Mouse (Mus musculus): ENCODE results near the gene Capn2. TPM values are rescaled to one million over a fixed set of nuclear protein-coding genes. Genes with fewer than 3 reads are reported as not detected.

Capn2 gene
- polyA plus RNA-seq (2012; fragmentation: generic; extraction: Trizol): 148 TPM

DNA sequence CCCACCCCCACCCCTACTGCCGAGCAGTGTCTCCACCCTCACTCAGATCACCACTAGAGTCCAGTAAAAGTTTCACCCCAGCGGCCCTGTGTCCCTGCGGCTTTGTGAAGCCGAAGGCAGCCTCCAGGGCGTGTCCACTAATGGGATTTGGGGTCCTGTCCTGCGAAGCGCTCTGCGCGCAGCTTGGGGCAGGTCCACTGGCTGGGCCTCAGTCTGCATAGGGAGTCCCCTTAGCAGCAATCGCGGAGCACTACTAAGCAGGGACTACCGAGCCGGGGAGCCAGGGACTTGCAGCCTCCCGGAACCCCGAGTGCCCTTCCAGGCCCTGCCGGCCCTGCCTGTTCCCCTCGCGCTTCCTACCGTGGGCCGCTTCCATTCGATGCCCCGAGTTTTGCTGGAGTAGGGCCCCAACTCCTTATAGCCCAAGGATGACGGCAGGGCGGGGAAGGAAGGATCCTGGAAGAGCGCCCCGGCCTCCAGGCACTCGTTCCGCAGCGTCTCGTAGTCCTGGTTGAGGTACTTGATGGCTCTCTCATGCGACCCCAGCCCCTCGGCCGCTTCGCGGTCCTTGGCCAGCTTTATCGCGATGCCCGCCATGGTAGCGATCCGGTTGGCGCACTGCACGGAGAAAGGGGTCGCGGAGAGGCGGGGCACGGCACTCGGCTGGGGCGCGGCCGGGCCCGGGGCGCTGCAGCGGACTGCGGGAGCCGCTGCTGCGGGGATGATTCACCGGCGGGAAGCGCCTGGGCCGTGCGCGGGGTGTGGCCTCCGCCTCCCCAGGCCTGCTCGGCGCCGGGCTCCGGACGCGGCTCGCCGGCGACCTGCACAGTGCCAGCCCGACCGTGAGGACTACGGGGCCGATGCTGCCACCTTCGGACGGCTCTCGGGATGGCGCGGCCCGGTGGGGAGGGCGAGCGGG, at the start of gene Capn2:
Capn2 (minus strand) TSS at position 851 of the 919 bp plus-strand sequence.
- H3K79me2 ChIP-seq (ENCODE audit: control insufficient read depth, insufficient read depth): peaks cover 49% of the 10 kb centered on the region
- peak within 1 kb of the TSS; percentile 100 for H3K4me2 ChIP-seq (ENCODE audit: low read depth)
- H3K4me3 ChIP-seq: peak within 1 kb of the TSS; percentile 88
- peak in 2 of 3 experiments; percentile 20 to 57 for TF ChIP-seq MYOG (IDR thresholded peaks at IDR 0.05; ENCODE audit: control insufficient read depth in 1 of 3, insufficient read depth in 1 of 3, insufficient read length in 2 of 3, low read depth in 2 of 3)
- TF ChIP-seq E2F4 (IDR thresholded peaks at IDR 0.05; ENCODE audit: insufficient read depth): no peak
- no peak for TF ChIP-seq SRF (IDR thresholded peaks at IDR 0.05; ENCODE audit: control insufficient read depth, insufficient read length, low read depth)
- peak; percentile 72 for TF ChIP-seq POLR2AphosphoS2 (IDR thresholded peaks at IDR 0.05; ENCODE audit: insufficient read length, low read depth)
- TF ChIP-seq TCF3 (IDR thresholded peaks at IDR 0.05; ENCODE audit: insufficient read length, low read depth): peak; percentile 14
- no peak for TF ChIP-seq TCF12 (IDR thresholded peaks at IDR 0.05; ENCODE audit: insufficient read depth, poor library complexity, severe bottlenecking)
- TF ChIP-seq CEBPB (IDR thresholded peaks at IDR 0.05; ENCODE audit: insufficient read depth, poor library complexity, severe bottlenecking): no peak
- TF ChIP-seq POLR2A (IDR thresholded peaks at IDR 0.05; ENCODE audit: insufficient read length, low read depth): peak; percentile 61
- TF ChIP-seq MYOD1 (IDR thresholded peaks at IDR 0.05; ENCODE audit: control insufficient read depth in 1 of 3, insufficient read length in 2 of 3, low read depth in 2 of 3): peak in 2 of 3 experiments; percentile 8 to 61
- no peak for TF ChIP-seq REST (IDR thresholded peaks at IDR 0.05; ENCODE audit: insufficient read depth, insufficient read length)
- TF ChIP-seq MAX (IDR thresholded peaks at IDR 0.05; ENCODE audit: low read depth): no peak
- TF ChIP-seq USF1 (IDR thresholded peaks at IDR 0.05; ENCODE audit: low read depth): no peak
- H3K36me3 ChIP-seq (ENCODE audit: control insufficient read depth, insufficient read depth): peaks cover 6% of the 10 kb centered on the region
- no peaks in the 10 kb centered on the region for H3K27me3 ChIP-seq (ENCODE audit: control insufficient read depth, insufficient read depth, insufficient read length)
- peak within 1 kb of the TSS; percentile 56 for H3ac ChIP-seq (ENCODE audit: control insufficient read depth, insufficient read length)

DNA sequence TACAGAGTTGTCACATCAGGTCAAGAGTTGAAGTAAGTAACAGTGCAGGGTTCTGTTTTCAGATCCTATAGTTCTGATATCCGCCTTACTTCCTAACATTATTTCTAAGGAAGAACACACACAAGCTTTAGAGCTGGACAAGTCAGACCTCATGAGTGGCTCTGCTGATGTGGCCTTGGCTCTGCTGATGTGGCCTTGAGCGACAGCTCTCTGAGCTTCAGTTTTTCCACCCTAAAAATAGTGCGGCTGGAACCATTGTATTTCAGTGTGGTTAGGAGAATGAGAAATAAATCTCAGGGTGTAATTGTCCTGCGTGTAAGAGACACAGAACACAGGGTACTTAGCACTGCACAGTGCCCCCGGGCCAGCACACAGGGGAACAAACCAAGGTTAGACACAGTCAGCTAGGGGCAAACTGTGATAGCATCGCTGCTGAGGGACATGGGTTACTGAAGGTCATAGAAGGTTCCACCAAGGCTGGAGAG, 48.0 kb upstream of the Capn2 start:
- H3K27me3 ChIP-seq (ENCODE audit: control insufficient read depth, insufficient read depth, insufficient read length): no peaks in the 10 kb centered on the region
- H3K4me2 ChIP-seq (ENCODE audit: low read depth): no peak overlapping the region
- no peak overlapping the region for H3K4me3 ChIP-seq
- H3K79me2 ChIP-seq (ENCODE audit: control insufficient read depth, insufficient read depth): no peaks in the 10 kb centered on the region
- TF ChIP-seq USF1 (IDR thresholded peaks at IDR 0.05; ENCODE audit: low read depth): no peak
- no peak for TF ChIP-seq MYOD1 (IDR thresholded peaks at IDR 0.05; ENCODE audit: control insufficient read depth in 1 of 3, insufficient read length in 2 of 3, low read depth in 2 of 3)
- no peak for TF ChIP-seq POLR2A (IDR thresholded peaks at IDR 0.05; ENCODE audit: insufficient read length, low read depth)
- no peak for TF ChIP-seq MYOG (IDR thresholded peaks at IDR 0.05; ENCODE audit: control insufficient read depth in 1 of 3, insufficient read depth in 1 of 3, insufficient read length in 2 of 3, low read depth in 2 of 3)
- TF ChIP-seq POLR2AphosphoS2 (IDR thresholded peaks at IDR 0.05; ENCODE audit: insufficient read length, low read depth): no peak
- no peak overlapping the region for H3ac ChIP-seq (ENCODE audit: control insufficient read depth, insufficient read length)
- no peaks in the 10 kb centered on the region for H3K36me3 ChIP-seq (ENCODE audit: control insufficient read depth, insufficient read depth)

DNA sequence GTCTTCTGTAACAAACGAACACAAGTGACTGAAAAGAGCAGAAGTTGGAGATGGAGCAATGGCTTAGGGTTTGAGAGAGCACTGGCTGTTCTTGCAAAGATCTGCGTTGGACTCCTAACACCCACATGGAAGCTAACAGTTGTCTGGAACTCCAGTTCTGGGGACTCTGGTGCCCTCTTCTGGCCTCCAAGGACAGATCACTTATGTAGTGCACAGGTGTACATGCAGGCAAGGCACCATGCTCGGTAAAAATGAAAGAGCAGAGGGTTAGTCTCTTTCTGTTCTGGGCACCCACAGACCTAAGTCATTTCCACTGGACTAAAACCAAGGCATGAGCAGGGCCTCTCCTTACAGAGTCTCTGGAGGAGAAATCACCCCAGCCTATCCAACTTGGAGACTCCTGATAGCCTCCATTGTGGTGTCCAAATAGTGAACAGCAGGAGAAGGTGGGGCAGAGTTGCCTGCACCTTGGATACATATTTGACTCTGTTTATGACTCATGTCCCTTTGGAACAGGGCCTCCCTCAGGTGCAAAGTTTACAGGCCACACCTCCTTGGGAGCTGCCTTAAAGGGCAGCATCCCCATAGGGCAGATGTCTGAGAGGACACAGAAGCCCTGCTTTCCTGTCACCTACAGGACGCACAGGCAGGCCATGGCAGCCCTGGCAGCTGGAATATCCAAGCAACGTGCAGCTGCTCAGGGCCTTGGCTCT, 47.2 kb upstream of the Capn2 start, which contains the start of gene Capn8:
Capn8 (plus strand) TSS at position 600 of the 713 bp plus-strand sequence.
- H3ac ChIP-seq (ENCODE audit: control insufficient read depth, insufficient read length): no peak within 1 kb of the TSS
- H3K36me3 ChIP-seq (ENCODE audit: control insufficient read depth, insufficient read depth): no peaks in the 10 kb centered on the region
- TF ChIP-seq USF1 (IDR thresholded peaks at IDR 0.05; ENCODE audit: low read depth): no peak
- TF ChIP-seq MYOG (IDR thresholded peaks at IDR 0.05; ENCODE audit: control insufficient read depth in 1 of 3, insufficient read depth in 1 of 3, insufficient read length in 2 of 3, low read depth in 2 of 3): no peak
- no peak for TF ChIP-seq TCF3 (IDR thresholded peaks at IDR 0.05; ENCODE audit: insufficient read length, low read depth)
- no peak for TF ChIP-seq MAX (IDR thresholded peaks at IDR 0.05; ENCODE audit: low read depth)
- TF ChIP-seq TCF12 (IDR thresholded peaks at IDR 0.05; ENCODE audit: insufficient read depth, poor library complexity, severe bottlenecking): no peak
- no peak for TF ChIP-seq POLR2A (IDR thresholded peaks at IDR 0.05; ENCODE audit: insufficient read length, low read depth)
- no peak for TF ChIP-seq POLR2AphosphoS2 (IDR thresholded peaks at IDR 0.05; ENCODE audit: insufficient read length, low read depth)
- TF ChIP-seq REST (IDR thresholded peaks at IDR 0.05; ENCODE audit: insufficient read depth, insufficient read length): no peak
- TF ChIP-seq MYOD1 (IDR thresholded peaks at IDR 0.05; ENCODE audit: control insufficient read depth in 1 of 3, insufficient read length in 2 of 3, low read depth in 2 of 3): no peak
- no peak for TF ChIP-seq CEBPB (IDR thresholded peaks at IDR 0.05; ENCODE audit: insufficient read depth, poor library complexity, severe bottlenecking)
- TF ChIP-seq E2F4 (IDR thresholded peaks at IDR 0.05; ENCODE audit: insufficient read depth): no peak
- TF ChIP-seq SRF (IDR thresholded peaks at IDR 0.05; ENCODE audit: control insufficient read depth, insufficient read length, low read depth): no peak
- H3K4me2 ChIP-seq (ENCODE audit: low read depth): no peak within 1 kb of the TSS
- H3K4me3 ChIP-seq: no peak within 1 kb of the TSS
- no peaks in the 10 kb centered on the region for H3K79me2 ChIP-seq (ENCODE audit: control insufficient read depth, insufficient read depth)
- no peaks in the 10 kb centered on the region for H3K27me3 ChIP-seq (ENCODE audit: control insufficient read depth, insufficient read depth, insufficient read length)

DNA sequence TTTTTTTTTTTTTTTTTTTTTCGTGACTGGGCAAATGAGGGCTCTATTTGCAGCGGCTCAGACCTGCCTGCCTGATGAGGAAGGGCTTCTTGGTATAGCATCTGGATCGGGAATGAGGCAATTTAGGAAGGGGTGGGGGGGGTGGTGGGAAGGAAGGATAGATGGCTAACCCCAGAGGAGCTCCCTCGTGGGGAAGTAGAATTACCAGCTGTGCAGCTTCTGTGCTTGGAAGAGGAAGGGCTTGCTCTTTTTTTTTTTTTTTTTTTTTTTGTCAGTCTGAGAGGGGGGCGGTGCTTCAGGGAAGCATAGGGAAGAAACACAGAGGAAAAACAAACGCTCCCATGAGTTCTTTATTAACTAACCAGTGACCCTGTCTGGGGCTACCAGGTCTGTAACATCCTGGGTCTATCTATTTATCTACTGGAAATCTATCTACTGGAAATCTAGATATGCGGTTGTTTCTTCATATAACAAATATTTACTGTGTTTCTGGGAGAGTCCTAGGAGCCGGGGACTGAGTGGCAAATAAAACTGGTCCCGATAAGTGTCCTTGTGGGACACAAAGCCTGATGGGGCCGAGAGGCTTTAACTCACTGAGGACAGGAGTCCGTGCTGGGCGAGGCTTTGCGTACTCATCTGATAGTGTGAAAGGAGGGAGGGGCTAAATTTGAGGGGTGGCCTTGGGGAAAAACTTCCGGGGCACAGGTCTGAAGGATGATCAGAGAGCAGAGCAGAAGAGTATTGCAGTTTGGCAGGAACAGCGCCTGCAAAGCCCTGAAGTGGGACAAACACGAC, 45.4 kb upstream of the Capn2 start:
- no peak overlapping the region for H3ac ChIP-seq (ENCODE audit: control insufficient read depth, insufficient read length)
- no peaks in the 10 kb centered on the region for H3K27me3 ChIP-seq (ENCODE audit: control insufficient read depth, insufficient read depth, insufficient read length)
- no peaks in the 10 kb centered on the region for H3K36me3 ChIP-seq (ENCODE audit: control insufficient read depth, insufficient read depth)
- H3K79me2 ChIP-seq (ENCODE audit: control insufficient read depth, insufficient read depth): no peaks in the 10 kb centered on the region
- TF ChIP-seq REST (IDR thresholded peaks at IDR 0.05; ENCODE audit: insufficient read depth, insufficient read length) (no peak), E2F4 (IDR thresholded peaks at IDR 0.05; ENCODE audit: insufficient read depth) (no peak), SRF (IDR thresholded peaks at IDR 0.05; ENCODE audit: control insufficient read depth, insufficient read length, low read depth) (no peak)
- H3K4me3 ChIP-seq: no peak overlapping the region
- H3K4me2 ChIP-seq (ENCODE audit: low read depth): no peak overlapping the region
